Mouse (Mus musculus) frontal cortex, postnatal 10 days (tissue): ENCODE measurements around the gene Card6.
"Not testable (repeated sequence)": the region's sequence is repeated elsewhere in the genome, so short reads cannot be mapped to it uniquely, and the experiment has no call there.

Experiments used
- DNase-seq, 2 experiments: peaks; one replicate each; pipeline ENCODE4 v3.0.0; 2022; ENCODE audit warnings: low spot score in 2 of 2, mixed read lengths in 1 of 2

Card6 gene

GRCm38 (mm10) chr15:5130887-5131668 lies 22.7 kb upstream of the Card6 start:
- DNase-seq: not testable (repeated sequence)

- DNase-seq: no peak
These were observed 20.9 kb upstream of the Card6 start for GRCm38 (mm10) chr15:5129111-5129805.

- no peak for DNase-seq
These were observed 20.0 kb upstream of the Card6 start for GRCm38 (mm10) chr15:5128176-5128940.

GRCm38 (mm10) chr15:5127487-5127886 lies 19.1 kb upstream of the Card6 start:
- DNase-seq: no peak

GRCm38 (mm10) chr15:5126456-5126855 lies 18.1 kb upstream of the Card6 start:
- no peak for DNase-seq

GRCm38 (mm10) chr15:5121535-5122313 lies 13.4 kb upstream of the Card6 start:
- no peak for DNase-seq

GRCm38 (mm10) chr15:5119707-5120106 lies 11.4 kb upstream of the Card6 start:
- no peak for DNase-seq

- no peak for DNase-seq
These were observed 10.9 kb upstream of the Card6 start for GRCm38 (mm10) chr15:5119192-5119591.

GRCm38 (mm10) chr15:5118626-5119025 lies 10.3 kb upstream of the Card6 start:
- no peak for DNase-seq

GRCm38 (mm10) chr15:5117031-5117601 lies 8.8 kb upstream of the Card6 start:
- no peak for DNase-seq

- DNase-seq: peak; percentile 97 to 99
These were observed 8.1 kb upstream of the Card6 start, which contains the start of gene Rpl37 for GRCm38 (mm10) chr15:5116270-5117030. Gene Rpl37 (plus strand): TSS chr15:5116645.

GRCm38 (mm10) chr15:5115173-5115572 lies 6.8 kb upstream of the Card6 start:
- no peak for DNase-seq

GRCm38 (mm10) chr15:5112651-5113050 lies 4.3 kb upstream of the Card6 start:
- DNase-seq: no peak

- DNase-seq: no peak
These were observed 309 bp upstream of the Card6 start for GRCm38 (mm10) chr15:5108655-5109040.

GRCm38 (mm10) chr15:5106293-5106692 lies 2.0 kb downstream of the Card6 start:
- no peak for DNase-seq

- no peak for DNase-seq
These were observed 2.4 kb downstream of the Card6 start for GRCm38 (mm10) chr15:5105891-5106290.

GRCm38 (mm10) chr15:5102312-5102711 lies 6.0 kb downstream of the Card6 start:
- DNase-seq: no peak

- no peak for DNase-seq
These were observed 11.0 kb downstream of the Card6 start for GRCm38 (mm10) chr15:5097376-5097775.

GRCm38 (mm10) chr15:5095534-5096301 lies 12.6 kb downstream of the Card6 start:
- DNase-seq: no peak

GRCm38 (mm10) chr15:5090131-5090530 lies 18.2 kb downstream of the Card6 start:
- no peak for DNase-seq
